Mouse (Mus musculus): Measurements from ENCODE around the gene Sohlh1.
"Not testable (repeated sequence)": the region's sequence is repeated elsewhere in the genome, so short reads cannot be mapped to it uniquely, and the experiment has no call there.

The Sohlh1 gene

DNA sequence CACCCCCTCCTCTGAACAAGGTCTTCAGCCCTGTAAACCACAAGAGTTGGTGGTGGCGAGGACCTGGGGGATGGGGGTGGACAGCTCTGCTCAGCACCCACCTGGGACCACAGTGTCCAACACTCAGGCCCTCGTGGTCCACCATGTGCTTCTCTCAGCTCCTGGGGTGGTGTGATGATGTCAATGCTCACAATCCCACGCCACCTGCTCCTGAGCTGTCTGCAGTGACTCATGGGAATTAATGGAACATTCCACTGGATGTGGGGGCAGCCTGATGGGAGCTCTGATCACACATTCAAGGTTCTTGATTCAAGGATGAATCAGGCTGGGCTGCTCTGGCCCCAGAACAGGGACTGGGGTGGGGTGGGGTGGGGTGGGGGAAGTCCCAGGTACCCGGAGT is 4.9 kb downstream of the Sohlh1 start:
- DNase-seq (ENCODE audit: low read depth, low spot score) = no peak

- peak; percentile 63 for DNase-seq (ENCODE audit: low read depth, low spot score)
Measured at GRCm38 (mm10) chr2:25836291-25836690, 10.8 kb downstream of the Sohlh1 start.

GRCm38 (mm10) chr2:25830786-25831185 is 16.3 kb downstream of the Sohlh1 start:
- no peak for DNase-seq (ENCODE audit: low read depth, low spot score)

DNA sequence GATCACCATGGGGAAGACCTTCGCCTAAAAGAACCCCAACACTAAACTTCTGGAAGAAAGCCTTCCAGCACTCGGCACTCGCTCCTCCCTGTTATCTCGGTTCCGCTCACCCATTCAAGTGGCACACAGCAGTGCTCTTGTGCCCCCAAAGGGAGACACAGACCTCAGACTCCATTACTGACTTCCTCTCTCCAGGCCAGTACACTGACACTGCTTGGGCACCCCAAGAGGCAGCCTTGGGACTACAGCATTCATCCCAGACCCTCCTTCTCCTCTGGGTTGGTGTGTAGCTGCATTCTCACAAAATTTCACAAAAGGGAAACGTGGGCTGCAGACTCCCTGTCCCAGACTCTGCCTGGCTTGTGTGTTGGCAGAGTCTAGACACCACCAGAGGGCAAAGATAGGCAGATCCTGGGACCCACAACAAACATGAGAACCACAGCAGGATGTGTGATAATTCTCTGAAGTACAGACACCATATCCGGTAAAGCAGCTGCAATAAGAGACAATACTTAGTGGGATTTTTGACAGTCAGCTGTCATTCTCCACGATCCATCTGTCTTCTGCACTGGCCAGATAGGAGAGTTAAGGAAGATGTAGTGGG is 18.6 kb downstream of the Sohlh1 start:
- DNase-seq (ENCODE audit: low read depth, low spot score) = peak; percentile 69

DNA sequence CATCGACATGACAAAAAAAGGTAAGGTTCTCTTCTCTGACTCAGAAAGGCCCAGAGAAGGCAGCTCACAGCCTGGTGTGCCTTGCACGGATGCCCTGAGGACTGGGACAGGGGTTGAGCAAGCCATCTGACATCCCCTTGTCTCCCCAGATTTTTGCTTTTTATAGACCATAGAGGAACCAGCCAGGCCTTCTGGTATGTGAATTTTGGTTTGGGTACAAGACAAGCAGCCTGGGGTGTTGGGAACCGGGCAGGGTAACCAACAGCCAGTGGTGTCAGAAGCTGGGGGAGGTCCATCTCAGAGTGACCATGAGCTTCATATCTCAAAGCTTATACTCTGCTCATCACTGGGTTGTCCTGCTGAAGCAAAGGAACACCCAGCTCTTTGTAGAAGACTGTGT is 22.3 kb downstream of the Sohlh1 start:
- no peak for DNase-seq (ENCODE audit: low read depth, low spot score)

- no peak for DNase-seq (ENCODE audit: low read depth, low spot score)
Measured at GRCm38 (mm10) chr2:25822806-25823205, 24.2 kb downstream of the Sohlh1 start, which contains the start of gene Lcn9. TSS of gene Lcn9 (plus strand) at chr2:25823153.

GRCm38 (mm10) chr2:25815748-25816147 is 31.3 kb downstream of the Sohlh1 start, which contains the start of gene Glt6d1:
TSS of gene Glt6d1 (minus strand) at chr2:25815848.
- DNase-seq (ENCODE audit: low read depth, low spot score) = not testable (repeated sequence)

GRCm38 (mm10) chr2:25813364-25813763 is 33.7 kb downstream of the Sohlh1 start:
- no peak for DNase-seq (ENCODE audit: low read depth, low spot score)

DNA sequence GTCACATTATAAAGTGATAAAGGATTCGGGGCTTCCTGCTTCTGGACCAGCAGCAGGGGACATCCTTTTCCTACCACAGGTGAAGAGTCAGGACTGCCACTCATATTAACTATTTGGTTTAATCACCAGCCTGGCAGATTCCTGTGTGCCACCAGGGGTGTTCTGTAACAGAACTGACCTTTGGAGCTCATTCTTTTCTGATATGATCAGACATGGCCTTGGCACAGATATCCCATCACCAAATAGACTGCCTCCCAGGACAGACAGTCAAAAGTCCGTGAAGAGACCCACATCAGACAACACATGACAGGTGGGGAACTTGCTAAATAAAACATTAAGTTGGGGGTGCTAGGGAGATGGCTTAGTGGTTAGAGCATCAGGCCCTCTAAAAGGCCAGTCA is 35.3 kb downstream of the Sohlh1 start:
- DNase-seq (ENCODE audit: low read depth, low spot score) = no peak

DNA sequence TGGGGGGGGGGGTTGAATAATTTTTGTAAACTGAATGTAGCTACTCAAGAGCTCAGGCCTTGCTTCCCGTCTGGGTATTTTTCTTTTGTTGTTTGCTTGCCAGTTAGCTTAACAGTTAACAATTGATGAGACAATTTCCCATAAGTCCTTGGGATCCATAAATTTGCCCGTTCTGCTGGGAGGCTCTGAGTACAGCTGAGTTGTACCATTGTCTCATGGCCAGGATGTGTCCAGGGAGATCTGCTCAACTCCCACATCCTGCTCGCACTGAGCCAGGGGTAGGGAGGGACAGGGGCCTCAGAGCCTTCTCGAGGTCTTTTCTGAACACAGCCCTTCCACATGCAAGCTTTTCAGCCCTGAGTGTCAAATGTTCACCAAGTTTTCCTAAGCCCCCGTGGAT is 49.0 kb downstream of the Sohlh1 start:
- DNase-seq (ENCODE audit: low read depth, low spot score) = no peak

DNA sequence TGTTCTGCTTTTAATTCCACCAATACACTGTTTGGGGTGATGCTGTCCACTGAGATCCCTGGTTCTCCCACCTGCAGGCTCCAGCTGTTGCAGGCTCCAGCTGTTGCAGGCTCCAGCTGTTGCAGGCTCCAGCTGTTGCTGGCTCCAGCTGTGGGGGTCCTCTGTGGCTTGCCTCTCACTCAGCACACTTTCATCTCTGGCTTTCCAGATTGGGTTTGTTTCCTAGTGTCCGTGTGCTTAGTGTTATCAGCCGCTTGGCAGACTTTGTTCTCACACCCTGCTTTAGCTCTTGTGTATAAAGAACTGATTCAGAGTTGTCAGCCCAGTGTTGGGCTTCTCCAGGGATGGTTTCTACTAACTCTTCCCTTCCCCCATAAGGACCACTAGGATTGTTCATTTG is 49.4 kb downstream of the Sohlh1 start:
- no peak for DNase-seq (ENCODE audit: low read depth, low spot score)

Data from CD4-positive helper T cell, adult 2 months (primary cell).